Mouse (Mus musculus): ENCODE measurements at regions not wholly inside any gene's neighbourhood (a gene's known extent, or its start where the extent isn't known, plus 50 kb on each side); places are given as distances from the start of the nearest gene placed in this dataset.

GRCm38 (mm10) chr14:23131736-23132519 is 882.4 kb downstream of the Kcnma1 start:
- TF ChIP-seq POLR2A (IDR thresholded peaks at IDR 0.05; ENCODE audit: low read depth, low read length) (no peak), CTCF (conservative IDR thresholded peaks at IDR 0.05; ENCODE audit: insufficient read depth, insufficient read length, low read depth, low read length) (no peak)

Data from kidney, adult 2 months (tissue).